Mouse (Mus musculus) brain, embryonic 14.5 days (tissue): ENCODE data around the gene Cog2. TPM values are rescaled to one million over a fixed set of nuclear protein-coding genes. Genes with fewer than 3 reads are reported as not detected.
A peak's percentile ranks its signal among the peaks of the same experiment; 100 is the strongest.

ENCODE experiments used
- DNase-seq: peaks from one replicate; pipeline ENCODE4 v3.0.0-alpha.2; 2011; ENCODE audit warnings: low read depth
- CTCF ChIP-seq: fragments of 200-500 bp; IDR thresholded peaks from 2 replicates; pipeline ENCODE4 v1.5.1; 2012; ENCODE audit warnings: inconsistent platforms, mild to moderate bottlenecking, moderate library complexity, borderline replicate concordance; ENCODE audit not compliant: insufficient read depth, insufficient read length; ENCODE audit errors: extremely low read depth
- POLR2A ChIP-seq: fragments of 200-500 bp; IDR thresholded peaks from 2 replicates; pipeline ENCODE4 v1.6.1; 2012; ENCODE audit warnings: mild to moderate bottlenecking, inconsistent platforms, borderline replicate concordance; ENCODE audit not compliant: poor library complexity, insufficient read depth, insufficient read length, severe bottlenecking; ENCODE audit errors: extremely low read depth
- polyA plus RNA-seq: library from polyadenylated mRNA; depleted of rRNA; stranded (reverse); fragments of >200 nt; gene quantifications from 2 replicates; pipeline ENCODE4 v1.2.3, GENCODE M21; 2012

Cog2 gene
- polyA plus RNA-seq, 1 experiment: 34.1 TPM

DNA sequence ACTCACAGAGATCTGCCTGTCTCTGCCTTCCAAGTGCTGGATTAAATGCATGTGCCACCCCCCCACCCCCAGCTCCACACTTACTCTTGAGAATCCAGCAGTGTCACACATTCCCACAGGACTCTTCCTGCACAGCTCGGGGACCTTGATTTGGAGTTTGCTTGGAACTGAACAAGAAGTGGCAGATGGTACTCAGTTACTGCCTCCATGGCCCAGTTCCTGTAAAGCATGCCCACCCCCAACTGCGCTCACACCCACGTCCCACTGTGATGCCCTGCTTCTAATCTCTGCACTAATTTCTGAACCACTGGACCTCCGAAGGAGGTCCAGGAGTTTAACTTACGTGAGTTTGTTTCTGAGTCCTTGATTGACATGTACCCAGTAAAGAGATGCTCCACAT, 23.7 kb upstream of the Cog2 start:
- DNase-seq: no peak
- TF ChIP-seq CTCF (no peak), POLR2A (no peak)

DNA sequence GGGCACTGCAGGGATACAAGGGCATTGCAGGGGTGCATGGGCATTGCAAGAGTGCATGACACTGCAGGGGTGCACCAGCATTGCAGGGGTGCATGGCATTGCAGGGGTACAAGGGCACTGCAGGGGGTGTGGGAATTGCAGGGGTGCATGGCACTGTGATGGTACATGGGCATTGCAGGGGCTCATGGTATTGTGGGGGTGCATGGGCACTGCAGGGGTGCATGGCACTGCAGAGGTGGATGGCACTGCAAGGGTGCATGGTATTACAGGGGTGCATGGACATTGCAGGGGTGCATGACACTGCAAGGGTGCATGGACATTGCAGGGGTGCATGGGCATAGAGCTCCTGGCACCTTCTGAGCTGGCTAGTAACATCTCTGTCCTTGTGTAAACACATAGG, 22.2 kb upstream of the Cog2 start:
- no peak for DNase-seq
- TF ChIP-seq POLR2A: no peak
- no peak for TF ChIP-seq CTCF

DNA sequence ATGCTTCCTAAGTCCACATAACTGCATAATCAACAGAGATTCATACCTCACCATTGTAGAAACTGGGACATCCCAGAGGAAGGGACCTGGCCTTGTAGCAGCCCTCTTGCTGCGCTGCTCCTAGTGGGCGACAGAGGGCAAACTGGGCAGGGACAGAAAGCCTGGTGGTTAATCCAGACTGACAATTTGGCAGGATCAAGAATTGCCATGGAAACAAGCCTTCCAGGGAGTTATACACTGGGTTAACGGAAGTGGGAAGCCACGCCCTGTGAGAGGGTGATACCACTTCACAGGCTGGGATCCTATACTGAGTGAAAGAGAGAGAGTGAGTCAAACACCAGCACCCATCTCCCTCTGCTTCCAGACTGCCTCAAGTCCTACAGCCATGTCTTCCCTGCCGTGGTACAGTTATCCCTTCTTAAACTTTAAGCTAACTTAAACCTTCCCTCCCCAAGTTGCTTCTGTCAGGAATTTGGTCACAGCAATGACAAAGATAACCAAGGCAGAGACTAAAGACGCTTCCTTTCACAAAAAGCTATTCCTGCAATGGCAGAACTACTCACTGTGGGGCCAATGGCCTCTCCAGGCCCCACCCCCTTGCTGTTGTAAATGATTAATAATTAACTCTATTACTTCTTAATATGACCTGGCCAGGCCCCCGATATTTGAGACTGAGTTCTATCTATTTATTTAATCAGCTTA, 21.2 kb upstream of the Cog2 start:
- no peak for DNase-seq
- TF ChIP-seq CTCF: no peak
- TF ChIP-seq POLR2A: no peak

DNA sequence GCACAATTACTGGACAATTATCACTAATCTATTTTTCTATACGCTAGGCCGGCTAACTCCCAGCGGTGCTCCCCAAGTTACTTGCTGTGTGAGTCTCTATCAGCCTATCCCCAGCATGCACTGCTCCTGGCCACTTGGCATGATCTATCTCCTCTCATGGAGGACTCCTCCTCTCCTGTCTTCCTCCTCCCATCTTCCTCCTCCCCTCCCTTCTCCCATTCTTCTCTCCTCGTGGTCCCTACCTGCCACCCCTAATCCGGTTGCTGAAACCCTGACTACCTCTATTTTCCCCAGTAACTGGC, 20.7 kb upstream of the Cog2 start:
- DNase-seq: no peak
- no peak for TF ChIP-seq CTCF
- no peak for TF ChIP-seq POLR2A

DNA sequence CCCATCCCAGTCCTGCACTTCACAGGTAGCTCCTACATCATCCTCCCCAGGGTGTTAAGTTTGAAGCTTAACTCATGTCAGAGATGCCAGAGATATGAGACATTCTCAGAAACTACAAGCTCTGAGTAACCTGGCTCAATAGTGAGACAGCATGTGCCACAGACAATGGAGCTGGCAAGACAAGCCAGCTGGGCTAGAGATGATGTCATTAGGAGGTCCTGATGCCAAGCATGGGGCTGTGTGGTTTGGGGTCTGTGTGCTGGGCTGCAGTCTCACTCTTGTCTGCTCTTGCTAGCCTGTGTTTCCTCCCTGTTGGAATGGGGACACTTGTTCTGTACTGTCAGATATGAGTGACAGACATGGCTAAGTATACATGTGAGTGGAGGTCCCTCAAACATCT, 14.9 kb upstream of the Cog2 start:
- peak; percentile 29 for DNase-seq
- TF ChIP-seq CTCF (no peak), POLR2A (no peak)

DNA sequence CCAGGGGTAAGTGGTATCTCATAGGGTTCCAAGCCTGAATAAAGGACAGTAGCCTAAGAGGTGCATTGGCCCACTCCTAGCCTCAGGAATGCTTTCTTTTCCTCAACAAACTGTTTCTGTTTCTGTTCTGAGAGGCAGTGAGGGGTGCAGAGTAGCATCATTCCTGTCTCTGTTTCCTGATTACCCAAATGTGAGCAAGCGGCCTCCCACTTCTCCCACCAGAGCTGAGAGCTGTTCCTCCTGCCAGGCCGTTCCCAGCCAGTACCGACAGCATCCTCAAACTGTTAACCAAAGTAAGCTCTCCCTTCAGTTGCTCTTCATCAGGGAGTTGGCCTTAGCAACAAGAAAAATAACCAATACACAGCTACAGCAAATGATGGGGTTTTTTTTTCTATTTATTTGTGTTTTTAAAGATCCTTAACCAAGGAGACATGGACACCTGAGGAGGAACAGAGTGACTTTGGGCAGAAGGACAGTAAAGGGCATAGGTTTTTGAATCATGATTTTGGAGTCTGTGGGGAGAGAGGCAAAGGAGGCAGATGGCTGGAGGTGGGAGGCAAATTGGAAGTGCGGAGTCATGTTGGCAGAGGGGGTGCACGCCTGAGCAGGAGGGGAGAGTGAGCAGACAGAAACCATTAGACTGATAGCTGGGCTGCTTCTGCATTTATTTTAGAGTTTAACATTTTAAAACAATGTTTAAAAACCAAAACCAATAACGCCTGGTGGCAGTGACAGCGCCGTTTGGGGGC, 12.8 kb upstream of the Cog2 start:
- TF ChIP-seq CTCF (no peak), POLR2A (no peak)
- DNase-seq: peak; percentile 15

DNA sequence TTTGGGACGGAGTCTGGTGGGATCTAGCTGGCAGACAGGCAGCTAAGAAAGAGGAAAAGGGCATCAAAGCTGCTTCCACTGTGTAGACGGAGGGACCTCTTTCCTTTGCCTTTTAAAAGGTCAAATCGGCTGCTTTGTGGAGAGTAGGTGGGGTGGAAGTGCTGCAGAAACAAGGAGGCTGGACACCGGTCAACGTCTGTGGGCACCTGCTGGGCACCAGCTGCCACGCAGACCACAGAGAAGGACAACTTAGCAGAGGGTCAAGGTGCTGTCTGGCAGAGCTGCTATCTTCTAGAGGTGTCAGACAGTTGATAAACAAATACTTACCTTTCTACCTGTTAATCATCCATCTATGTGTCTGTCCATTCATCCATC, 12.3 kb upstream of the Cog2 start:
- DNase-seq: no peak
- TF ChIP-seq CTCF: no peak
- no peak for TF ChIP-seq POLR2A

DNA sequence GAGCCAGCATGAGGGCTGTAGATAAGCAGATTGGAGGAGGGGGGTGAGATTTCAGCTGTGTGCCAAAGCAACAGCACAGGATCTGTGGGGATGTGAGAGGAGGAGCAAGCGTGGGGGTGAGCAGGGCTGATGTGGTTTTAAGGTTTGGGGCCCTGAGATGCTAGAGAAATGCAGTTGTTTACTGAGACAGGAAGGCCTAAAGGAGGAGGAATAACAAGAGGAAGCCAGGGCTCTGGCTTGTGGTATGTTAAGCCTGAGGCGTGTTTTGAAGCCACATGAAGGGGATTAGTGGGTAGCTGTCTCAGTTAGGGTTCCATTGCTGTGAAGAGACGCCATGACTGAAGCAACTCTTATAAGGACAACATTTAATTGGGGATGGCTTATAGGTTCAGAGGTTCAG, 11.4 kb upstream of the Cog2 start:
- TF ChIP-seq CTCF: no peak
- no peak for TF ChIP-seq POLR2A
- DNase-seq: no peak

DNA sequence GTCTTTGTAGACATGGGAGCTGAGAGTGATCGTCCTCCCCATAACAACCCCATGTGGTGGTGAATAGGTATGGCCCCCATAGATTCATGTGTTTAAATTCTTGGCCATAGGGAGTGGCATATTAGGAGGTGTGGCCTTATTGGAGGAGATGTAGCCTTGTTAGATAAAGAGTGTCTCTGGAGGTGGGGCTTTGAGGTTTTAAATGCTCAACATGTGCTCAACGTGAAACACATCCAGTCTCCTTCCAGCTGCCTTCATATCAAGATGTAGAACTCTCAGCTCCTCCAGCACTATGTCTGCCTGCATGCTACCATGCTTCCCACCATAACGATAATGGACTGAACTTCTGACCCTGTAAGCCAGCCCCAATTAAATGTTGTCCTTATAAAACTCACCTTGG, 4.5 kb upstream of the Cog2 start:
- no peak for DNase-seq
- TF ChIP-seq POLR2A (no peak), CTCF (no peak)

DNA sequence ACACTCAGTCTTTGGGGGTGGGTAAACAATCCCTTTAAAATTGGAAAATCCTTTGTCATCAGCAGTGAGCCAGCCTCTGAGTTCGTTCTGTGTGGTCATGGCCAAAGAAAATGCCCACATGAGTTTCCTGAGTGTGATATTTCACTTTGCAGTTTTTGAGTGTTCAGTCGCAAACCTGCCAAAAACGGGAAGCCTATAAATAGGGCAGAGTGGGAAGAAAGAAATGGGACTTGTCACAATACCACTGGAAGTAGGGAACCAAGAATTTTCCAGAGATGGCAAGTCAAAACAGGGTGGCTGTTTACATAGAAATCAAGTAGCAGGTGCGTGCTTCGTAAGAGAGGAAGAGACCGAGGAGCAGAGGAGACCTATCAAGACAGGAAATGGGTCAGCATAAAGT, 4.0 kb upstream of the Cog2 start:
- no peak for TF ChIP-seq POLR2A
- no peak for TF ChIP-seq CTCF
- DNase-seq: no peak

DNA sequence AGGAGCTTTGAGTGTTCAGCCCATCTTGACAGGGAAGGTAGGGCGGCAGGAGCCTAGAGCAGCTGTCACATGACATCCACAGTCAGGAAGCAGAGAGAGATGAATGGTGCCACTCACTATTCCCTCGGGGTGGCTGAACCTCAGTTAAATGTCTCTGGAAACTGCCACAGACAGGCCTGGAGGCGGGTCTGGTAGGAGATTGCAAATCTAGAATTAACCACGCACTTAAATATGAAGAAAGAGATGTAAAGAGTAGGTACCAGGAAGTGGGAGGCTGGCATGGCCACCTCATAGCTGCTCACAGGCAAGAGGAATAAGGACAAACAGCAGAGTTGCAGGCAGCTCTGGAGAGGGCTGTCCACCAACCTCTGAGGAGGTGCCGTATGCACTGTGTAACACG, 3.4 kb upstream of the Cog2 start:
- DNase-seq: no peak
- TF ChIP-seq POLR2A: no peak
- TF ChIP-seq CTCF: no peak

DNA sequence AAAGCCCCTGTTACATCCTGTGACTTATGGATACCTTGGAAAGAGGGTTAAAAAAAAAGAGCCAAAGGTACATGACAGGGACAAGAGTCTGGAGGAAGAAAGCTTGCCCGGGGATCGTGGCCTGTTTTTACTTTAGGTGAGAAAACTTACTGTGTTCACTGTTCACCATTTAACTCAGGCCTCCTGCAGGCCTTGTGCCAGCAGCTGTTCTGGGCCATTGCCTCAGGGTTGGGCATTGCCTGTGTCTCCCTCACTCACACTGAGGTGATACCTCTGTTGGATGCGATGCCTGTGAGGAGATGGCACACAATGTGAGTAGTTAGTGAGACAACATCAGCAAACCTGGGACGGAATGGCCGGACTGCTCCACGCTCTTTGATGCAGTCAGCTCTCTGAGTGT, 1.4 kb downstream of the Cog2 start:
- TF ChIP-seq CTCF (no peak), POLR2A (no peak)
- no peak for DNase-seq
